ENCODE assay signal across 10 mouse cellular contexts in genomic region chr5:133310979-133311890, GRCm38 (mm10).
DNase-seq lines count a peak whose midpoint lies in the region; ATAC-seq and TF ChIP-seq lines count a peak whose summit lies in the region.
"Had no signal": no experiment of that assay in that cellular context is flagged by ENCODE, and none has a peak within 500 bp of the region (broad histone marks: within the 10 kb centered on the region; RNA-seq: fewer than 3 reads in every experiment).

No protein-coding gene starts in this region.

- no peaks in the 10 kb centered on the region for H3K9me3 ChIP-seq in forebrain, postnatal 0 days (ENCODE audit: low read length)
- H3K9me3 ChIP-seq: liver, embryonic 15.5 days; stomach, embryonic 15.5 days had no signal

- H3K4me2 ChIP-seq in forebrain, postnatal 0 days (ENCODE audit: low read depth): no peak overlapping the region
- H3K4me2 ChIP-seq: liver, embryonic 15.5 days; stomach, embryonic 15.5 days had no signal

- no peak overlapping the region for H3K9ac ChIP-seq in forebrain, postnatal 0 days
- H3K9ac ChIP-seq: liver, embryonic 15.5 days; stomach, embryonic 15.5 days had no signal

- 12% methylated on average over 6 of the region's 6 CpGs for WGBS in forebrain, postnatal 0 days

- peak; percentile 84 for ATAC-seq in forebrain, postnatal 0 days

- H3K27ac ChIP-seq in forebrain, postnatal 0 days (ENCODE audit: low read depth, low read length): no peak overlapping the region
- H3K27ac ChIP-seq: liver, embryonic 15.5 days; stomach, embryonic 15.5 days had no signal

- H3K4me1 ChIP-seq in forebrain, postnatal 0 days (ENCODE audit: insufficient read depth): no peaks in the 10 kb centered on the region
- H3K4me1 ChIP-seq: liver, embryonic 15.5 days; stomach, embryonic 15.5 days had no signal

- H3K36me3 ChIP-seq in forebrain, postnatal 0 days (ENCODE audit: insufficient read depth): no peaks in the 10 kb centered on the region
- H3K36me3 ChIP-seq: liver, embryonic 15.5 days; stomach, embryonic 15.5 days had no signal

- intact Hi-C loops in left cerebral cortex, postnatal 10 days (cut with DNase I): no loop called here

- no peak overlapping the region for H3K4me3 ChIP-seq in forebrain, postnatal 0 days (ENCODE audit: low read depth, low read length)
- H3K4me3 ChIP-seq: liver, embryonic 15.5 days; stomach, embryonic 15.5 days had no signal

- H3K27me3 ChIP-seq in forebrain, postnatal 0 days (ENCODE audit: insufficient read depth, low read length): no peaks in the 10 kb centered on the region
- H3K27me3 ChIP-seq: liver, embryonic 15.5 days; stomach, embryonic 15.5 days had no signal

- TF ChIP-seq CTCF in forebrain, postnatal 0 days (IDR thresholded peaks at IDR 0.05; ENCODE audit: low read depth): no peak

- DNase-seq in embryo, embryonic 10 days (ENCODE audit: low spot score): peak; percentile 61
- peak; percentile 70 for DNase-seq in forebrain, postnatal 0 days
- DNase-seq in left cerebral cortex, postnatal 10 days (ENCODE audit: extremely low spot score in 1 of 2, low spot score in 2 of 2): peak; percentile 48 to 49
- DNase-seq in retina, postnatal 7 days (ENCODE audit: low read depth, low spot score): peak; percentile 67
- DNase-seq in testis, postnatal 14 days (ENCODE audit: low spot score): no peak
- no peak for DNase-seq in spleen, postnatal 14 days (ENCODE audit: low spot score in 2 of 2)
- DNase-seq in urinary bladder, postnatal 10 days (ENCODE audit: low spot score): no peak
- DNase-seq: gastrocnemius, postnatal 25 days had no signal

Comparison
In these comparisons a context has a peak if more than half of its experiments do, and no peak if none do; other contexts are left out.
1. DNase-seq: peak in embryo, embryonic 10 days (single experiment), forebrain, postnatal 0 days (single experiment), left cerebral cortex, postnatal 10 days (2 of 2) and retina, postnatal 7 days (single experiment); none in testis, postnatal 14 days (single experiment), spleen, postnatal 14 days (0 of 2) and urinary bladder, postnatal 10 days (single experiment).